Mouse (Mus musculus) stomach, postnatal 0 days (tissue): Measurements from ENCODE around the gene Pxdn.

Experiments
- CTCF ChIP-seq: IDR thresholded peaks from 2 replicates; pipeline ENCODE4 v1.5.1; 2016; ENCODE audit warnings: antibody characterized with exemption, low read depth, mild to moderate bottlenecking, moderate library complexity
- EP300 ChIP-seq: optimal IDR thresholded peaks from 2 replicates; pipeline ENCODE3; 2016; ENCODE audit warnings: antibody characterized with exemption

DNA sequence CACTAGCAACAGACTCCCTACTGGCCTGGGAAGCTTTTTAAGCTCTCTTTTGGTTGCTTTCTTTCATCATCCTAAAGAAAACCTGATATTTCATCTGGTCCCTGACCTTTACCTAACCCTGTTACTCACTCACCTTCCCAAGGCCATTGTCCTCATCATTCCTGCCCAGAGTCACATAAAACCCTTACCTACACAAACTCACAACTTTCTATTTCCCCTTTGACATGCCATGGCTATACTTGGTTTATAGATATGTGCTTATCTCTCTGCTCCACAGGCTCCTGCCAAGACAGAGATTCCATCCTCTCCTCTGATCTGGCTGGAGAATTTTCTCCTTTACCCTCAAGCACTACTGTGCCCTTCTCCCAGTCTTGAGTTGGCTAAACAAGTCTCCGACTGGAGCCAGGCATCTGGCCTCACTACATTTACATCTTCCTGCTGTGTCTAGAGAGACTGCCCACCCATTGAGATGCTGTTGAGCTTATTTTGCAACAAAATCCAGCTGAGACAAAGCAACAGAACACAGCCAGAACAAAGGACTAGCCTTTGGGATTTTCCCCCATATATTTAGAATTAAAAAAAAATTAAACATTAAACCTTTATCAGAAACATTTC lies 124.2 kb downstream of the Pxdn start:
- no peak for TF ChIP-seq CTCF
- TF ChIP-seq EP300, result no peak
